Mouse (Mus musculus) heart, embryonic 14.5 days (tissue): Measurements from ENCODE around the gene AC134908.4. TPM values are rescaled to one million over a fixed set of nuclear protein-coding genes. Genes with fewer than 3 reads are reported as not detected.
A peak's percentile ranks its signal among the peaks of the same experiment; 100 is the strongest.

Experiments
- ATAC-seq: fragments of 200-750 bp; cut with Nextera tagmentation; 2 replicates; pipeline ENCODE4 v1.8.0; 2017; ENCODE audit warnings: low read depth, moderate TSS enrichment; ENCODE audit not compliant: insufficient number of reproducible peaks, insufficient read depth, low FRiP score
- H3K27ac ChIP-seq, 2 experiments: fragments of 200-500 bp in 1 of 2; fragments of 300-500 bp in 1 of 2; sonication (generic) in 1 of 2; replicated peaks in 1 of 2; 2 replicates each; pipeline ENCODE4 v1.5.1; 2012 to 2014; ENCODE audit warnings: low read depth in 2 of 2, low read length in 2 of 2, control low read depth in 1 of 2, mild to moderate bottlenecking in 1 of 2, mixed read lengths in 1 of 2; ENCODE audit not compliant: control insufficient read depth in 1 of 2, insufficient read depth in 1 of 2
- H3K27me3 ChIP-seq: fragments of 300-500 bp; sonication (generic); 2 replicates; pipeline ENCODE4 v1.6.1; 2014; ENCODE audit warnings: mild to moderate bottlenecking, low read length, control low read depth; ENCODE audit not compliant: control insufficient read depth, insufficient read depth
- H3K36me3 ChIP-seq: fragments of 300-500 bp; sonication (generic); 2 replicates; pipeline ENCODE4 v1.6.1; 2014; ENCODE audit warnings: mild to moderate bottlenecking, control low read depth, low read length, mixed read lengths; ENCODE audit not compliant: control insufficient read depth, insufficient read depth
- H3K4me1 ChIP-seq, 2 experiments: fragments of 200-500 bp in 1 of 2; fragments of 300-500 bp in 1 of 2; sonication (generic) in 1 of 2; 2 replicates each; pipeline ENCODE4 v1.6.1; 2012 to 2014; ENCODE audit warnings: low read length in 2 of 2, control low read depth in 1 of 2, mixed read lengths in 1 of 2; ENCODE audit not compliant: control insufficient read depth in 2 of 2, insufficient read depth in 2 of 2
- H3K4me2 ChIP-seq: fragments of 300-500 bp; sonication (generic); 2 replicates; pipeline ENCODE4 v1.6.1; 2014; ENCODE audit warnings: mild to moderate bottlenecking, low read length
- H3K4me3 ChIP-seq, 2 experiments: fragments of 200-500 bp in 1 of 2; fragments of 300-500 bp in 1 of 2; sonication (generic) in 1 of 2; 2 replicates each; pipeline ENCODE4 v1.5.1; 2012 to 2014; ENCODE audit warnings: low read length in 2 of 2, mild to moderate bottlenecking in 2 of 2, control low read depth in 1 of 2, low read depth in 1 of 2, moderate library complexity in 1 of 2; ENCODE audit not compliant: control insufficient read depth in 1 of 2, insufficient read depth in 1 of 2
- H3K9ac ChIP-seq: fragments of 300-500 bp; sonication (generic); 2 replicates; pipeline ENCODE4 v1.6.1; 2014; ENCODE audit warnings: mild to moderate bottlenecking, low read length
- H3K9me3 ChIP-seq: fragments of 300-500 bp; sonication (generic); 2 replicates; pipeline ENCODE4 v1.6.1; 2016; ENCODE audit warnings: low read length, control low read depth; ENCODE audit not compliant: control insufficient read depth
- WGBS: fragments of 180-500 bp; shearing (Covaris S2); extraction: QIAGEN DNeasy Blood & Tissue Kit; methylation state at CpG from one replicate; pipeline ENCODE4 v1.1.7; 2014; 5-methylcytosine and 5-hydroxymethylcytosine counted together
- polyA plus RNA-seq: library from polyadenylated mRNA; unstranded; fragments of >200 nt; fragmentation: Nextera tagmentation; extraction: Ambion mirVana; gene quantifications from 2 replicates; pipeline ENCODE4 v1.2.1, GENCODE M21; 2014

Gene AC134908.4
- polyA plus RNA-seq, 1 experiment from 2014 or later, result not detected

- 93% methylated on average over 9 of the region's 9 CpGs for WGBS
- no peak overlapping the region for H3K4me2 ChIP-seq
- H3K9me3 ChIP-seq, result no peaks in the 10 kb centered on the region
- no peak overlapping the region for H3K27ac ChIP-seq
- no peak overlapping the region for H3K4me3 ChIP-seq
- peaks cover 53% of the 10 kb centered on the region for H3K36me3 ChIP-seq
- peaks cover 13 to 33% of the 10 kb centered on the region in 2 experiments for H3K4me1 ChIP-seq
- no peak overlapping the region for H3K9ac ChIP-seq
- no peaks in the 10 kb centered on the region for H3K27me3 ChIP-seq
- no peak for ATAC-seq
Observed at GRCm38 (mm10) chr17:25786781-25787504, 8.5 kb downstream of the AC134908.4 start.

GRCm38 (mm10) chr17:25786280-25786679 is 9.2 kb downstream of the AC134908.4 start, which contains the start of gene Ccdc78:
TSS of gene Ccdc78 (plus strand) at chr17:25786580.
- 79% methylated on average over 3 of the region's 3 CpGs for WGBS
- no peak for ATAC-seq
- Histone ChIP-seq H3K9me3 (no peaks in the 10 kb centered on the region), H3K27me3 (no peaks in the 10 kb centered on the region), H3K4me3 (peak within 1 kb of the TSS; percentile 60 to 92), H3K4me2 (peak within 1 kb of the TSS; percentile 86), H3K9ac (peak within 1 kb of the TSS; percentile 83), H3K4me1 (peaks cover 11 to 28% of the 10 kb centered on the region in 2 experiments), H3K36me3 (peaks cover 59% of the 10 kb centered on the region), H3K27ac (peak within 1 kb of the TSS; percentile 78 to 96)

GRCm38 (mm10) chr17:25785281-25785745 is 10.1 kb downstream of the AC134908.4 start, which contains the start of gene Haghl:
TSS of gene Haghl (minus strand) at chr17:25785673.
- ATAC-seq, result peak; percentile 74
- WGBS, result under 1% methylated on average over 23 of the region's 23 CpGs
- peaks cover 67% of the 10 kb centered on the region for H3K36me3 ChIP-seq

GRCm38 (mm10) chr17:25783861-25784574 is 11.4 kb downstream of the AC134908.4 start:
- H3K27ac ChIP-seq, result no peak overlapping the region
- peak overlapping the region; percentile 83 for H3K9ac ChIP-seq
- no peaks in the 10 kb centered on the region for H3K27me3 ChIP-seq
- peak overlapping the region; percentile 86 for H3K4me2 ChIP-seq
- H3K4me3 ChIP-seq, result peak overlapping the region; percentile 60 to 92
- ATAC-seq, result no peak
- H3K36me3 ChIP-seq, result peaks cover 69% of the 10 kb centered on the region
- H3K4me1 ChIP-seq, result peaks cover 9 to 22% of the 10 kb centered on the region in 2 experiments
- 81% methylated on average over 15 of the region's 15 CpGs for WGBS
- no peaks in the 10 kb centered on the region for H3K9me3 ChIP-seq

More at GRCm38 (mm10) chr17:25785281-25785745, 10.1 kb downstream of the AC134908.4 start, which contains the start of gene Haghl:
- Histone ChIP-seq H3K4me1 (peaks cover 9 to 22% of the 10 kb centered on the region in 2 experiments), H3K9me3 (no peaks in the 10 kb centered on the region), H3K27ac (peak within 1 kb of the TSS; percentile 78 to 96), H3K4me3 (peak within 1 kb of the TSS; percentile 60 to 92), H3K4me2 (peak within 1 kb of the TSS; percentile 86), H3K9ac (peak within 1 kb of the TSS; percentile 83), H3K27me3 (no peaks in the 10 kb centered on the region)

- H3K4me1 ChIP-seq, result peaks cover 9 to 22% of the 10 kb centered on the region in 2 experiments
- no peak for ATAC-seq
- H3K9ac ChIP-seq, result peak overlapping the region; percentile 3
- no peak overlapping the region for H3K4me3 ChIP-seq
- no peaks in the 10 kb centered on the region for H3K27me3 ChIP-seq
- peak overlapping the region; percentile 34 to 48; a peak in 1 of 4 replicates for H3K27ac ChIP-seq
- H3K36me3 ChIP-seq, result peaks cover 72% of the 10 kb centered on the region
- H3K4me2 ChIP-seq, result no peak overlapping the region
- H3K9me3 ChIP-seq, result no peaks in the 10 kb centered on the region
- WGBS, result 59% methylated on average over 7 of the region's 7 CpGs
Observed at GRCm38 (mm10) chr17:25783086-25783485, 12.4 kb downstream of the AC134908.4 start.

GRCm38 (mm10) chr17:25781339-25781738 is 14.1 kb downstream of the AC134908.4 start:
- no peak overlapping the region for H3K9ac ChIP-seq
- H3K27ac ChIP-seq, result no peak overlapping the region
- H3K4me3 ChIP-seq, result no peak overlapping the region
- no peaks in the 10 kb centered on the region for H3K9me3 ChIP-seq
- H3K4me2 ChIP-seq, result no peak overlapping the region
- ATAC-seq, result no peak
- 81% methylated on average over 6 of the region's 6 CpGs for WGBS
- H3K27me3 ChIP-seq, result no peaks in the 10 kb centered on the region
- peaks cover 9 to 22% of the 10 kb centered on the region in 2 experiments for H3K4me1 ChIP-seq
- H3K36me3 ChIP-seq, result peaks cover 76% of the 10 kb centered on the region

GRCm38 (mm10) chr17:25777948-25778347 is 17.5 kb downstream of the AC134908.4 start:
- Histone ChIP-seq H3K4me2 (no peak overlapping the region), H3K9ac (no peak overlapping the region), H3K27me3 (no peaks in the 10 kb centered on the region), H3K4me3 (no peak overlapping the region), H3K27ac (no peak overlapping the region), H3K36me3 (peaks cover 63% of the 10 kb centered on the region), H3K9me3 (no peaks in the 10 kb centered on the region), H3K4me1 (peaks cover 5 to 10% of the 10 kb centered on the region in 2 experiments)
- ATAC-seq, result no peak
- 94% methylated on average over 5 of the region's 5 CpGs for WGBS
